Mouse (Mus musculus) small intestine, adult 2 months (tissue): ENCODE measurements around the gene Hpn. TPM values are rescaled to one million over a fixed set of nuclear protein-coding genes. Genes with fewer than 3 reads are reported as not detected.
A peak's percentile ranks its signal among the peaks of the same experiment; 100 is the strongest.

Experiments used
- H3K27ac ChIP-seq: fragments of 200-500 bp; 2 replicates; pipeline ENCODE4 v1.5.1; 2012; ENCODE audit warnings: low read depth, low read length, control low read depth, inconsistent platforms; ENCODE audit not compliant: insufficient read depth
- H3K27me3 ChIP-seq: fragments of 200-500 bp; 2 replicates; pipeline ENCODE4 v1.6.1; 2012; ENCODE audit warnings: mild to moderate bottlenecking, moderate library complexity, low read length, inconsistent platforms; ENCODE audit not compliant: control insufficient read depth, insufficient read depth
- H3K36me3 ChIP-seq: fragments of 200-500 bp; 2 replicates; pipeline ENCODE4 v1.6.1; 2012; ENCODE audit warnings: mild to moderate bottlenecking, low read length, control low read depth, inconsistent platforms; ENCODE audit not compliant: control insufficient read depth, insufficient read depth
- H3K4me1 ChIP-seq: fragments of 200-500 bp; 2 replicates; pipeline ENCODE4 v1.6.1; 2012; ENCODE audit warnings: low read length, inconsistent platforms, mixed read lengths; ENCODE audit not compliant: control insufficient read depth, insufficient read depth, insufficient read length
- H3K4me3 ChIP-seq: fragments of 200-500 bp; 2 replicates; pipeline ENCODE4 v1.5.1; 2012; ENCODE audit warnings: low read depth, mild to moderate bottlenecking, control low read depth, inconsistent platforms, low read length, moderate library complexity
- CTCF ChIP-seq: fragments of 200-500 bp; IDR thresholded peaks from 2 replicates; pipeline ENCODE4 v1.5.1; 2012; ENCODE audit warnings: low read depth, mild to moderate bottlenecking, control low read depth, inconsistent platforms, low read length, moderate library complexity, mixed read lengths; ENCODE audit not compliant: insufficient replicate concordance, insufficient read length; ENCODE audit errors: extremely low read depth
- POLR2A ChIP-seq: fragments of 200-500 bp; IDR thresholded peaks from 2 replicates; pipeline ENCODE4 v1.6.1; 2012; ENCODE audit warnings: low read depth, mild to moderate bottlenecking, control low read depth, inconsistent platforms, low read length, moderate library complexity
- whole genome bisulfite sequencing: fragments of 180-500 bp; shearing (Covaris S2); methylation state at CpG from one replicate; pipeline ENCODE4 v1.1.7; 2018; 5-methylcytosine and 5-hydroxymethylcytosine counted together
- polyA plus RNA-seq: library from polyadenylated mRNA; depleted of rRNA; stranded (reverse); fragments of >200 nt; gene quantifications from 2 replicates; pipeline ENCODE4 v1.2.3, GENCODE M21; 2012

Gene Hpn
- polyA plus RNA-seq, 1 experiment: 4.2 TPM

GRCm38 (mm10) chr7:31088206-31088605 lies 26.9 kb downstream of the Hpn start:
- Histone ChIP-seq H3K27ac (no peak overlapping the region), H3K27me3 (no peaks in the 10 kb centered on the region)
- 63% methylated on average over 3 of the region's 3 CpGs for WGBS

DNA sequence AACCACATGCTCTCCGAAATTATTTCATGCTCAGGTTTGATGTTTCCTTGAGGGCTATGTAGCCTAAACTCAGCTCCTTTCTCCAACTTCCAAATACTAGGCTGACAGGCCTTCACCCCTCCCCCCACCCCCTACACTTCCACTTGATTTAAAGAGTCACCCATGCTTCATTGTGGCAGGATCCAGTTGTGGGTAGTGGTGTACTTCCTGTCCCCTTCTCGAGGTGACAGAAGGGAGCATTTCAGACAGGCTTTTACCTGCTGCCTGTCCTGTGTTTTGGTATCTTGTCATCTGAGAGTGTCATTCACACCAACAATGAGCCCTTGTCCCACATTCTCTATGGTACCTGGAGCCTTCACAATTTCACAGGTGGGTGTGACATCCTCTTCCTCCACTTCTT lies 27.8 kb downstream of the Hpn start:
- no peak for TF ChIP-seq POLR2A
- TF ChIP-seq CTCF: no peak
- Histone ChIP-seq H3K4me1 (peaks cover 3% of the 10 kb centered on the region; the same call in 1 of the 2 replicates), H3K27me3 (no peaks in the 10 kb centered on the region), H3K27ac (0 out of 2 replicates have a peak overlapping the region, but pooled peaks have one; percentile 1), H3K36me3 (no peaks in the 10 kb centered on the region), H3K4me3 (no peak overlapping the region)
- 56% methylated on average over 2 of the region's 2 CpGs for WGBS

More at GRCm38 (mm10) chr7:31088206-31088605, 26.9 kb downstream of the Hpn start:
- H3K36me3 ChIP-seq: no peaks in the 10 kb centered on the region
- TF ChIP-seq POLR2A (no peak), CTCF (no peak)
- peaks cover 3% of the 10 kb centered on the region; the same call in 1 of the 2 replicates for H3K4me1 ChIP-seq
- no peak overlapping the region for H3K4me3 ChIP-seq

- Histone ChIP-seq H3K36me3 (no peaks in the 10 kb centered on the region), H3K27me3 (no peaks in the 10 kb centered on the region), H3K4me3 (no peak overlapping the region), H3K4me1 (peaks cover 3% of the 10 kb centered on the region; the same call in 1 of the 2 replicates), H3K27ac (no peak overlapping the region)
- TF ChIP-seq POLR2A: no peak
- no peak for TF ChIP-seq CTCF
- WGBS: 90% methylated on average over 9 of the region's 9 CpGs
These were observed 28.8 kb downstream of the Hpn start for GRCm38 (mm10) chr7:31086175-31086755.

DNA sequence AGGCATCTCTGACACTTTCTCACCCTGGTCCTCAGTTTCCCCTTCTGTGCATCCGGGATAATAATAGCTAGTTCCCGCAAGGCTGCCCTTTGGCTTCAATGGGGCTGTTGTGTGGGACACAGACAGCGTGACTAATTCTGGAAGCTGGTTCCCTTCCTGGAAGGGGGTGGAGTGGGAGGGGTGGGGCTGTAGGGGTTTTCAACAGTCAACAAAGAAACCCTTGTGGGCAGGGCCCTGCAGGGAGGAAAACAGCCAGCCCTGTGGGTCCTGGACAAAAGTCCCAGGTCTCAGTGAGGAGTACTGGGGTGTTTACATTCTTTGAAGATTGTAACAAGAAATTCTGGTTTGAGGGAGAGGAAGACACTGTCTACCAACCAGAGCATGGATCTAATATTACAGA lies 29.9 kb downstream of the Hpn start:
- WGBS: 18% methylated on average over 3 of the region's 3 CpGs
- TF ChIP-seq POLR2A (no peak), CTCF (no peak)
- H3K27ac ChIP-seq: 0 out of 2 replicates have a peak overlapping the region, but pooled peaks have one; percentile 8

DNA sequence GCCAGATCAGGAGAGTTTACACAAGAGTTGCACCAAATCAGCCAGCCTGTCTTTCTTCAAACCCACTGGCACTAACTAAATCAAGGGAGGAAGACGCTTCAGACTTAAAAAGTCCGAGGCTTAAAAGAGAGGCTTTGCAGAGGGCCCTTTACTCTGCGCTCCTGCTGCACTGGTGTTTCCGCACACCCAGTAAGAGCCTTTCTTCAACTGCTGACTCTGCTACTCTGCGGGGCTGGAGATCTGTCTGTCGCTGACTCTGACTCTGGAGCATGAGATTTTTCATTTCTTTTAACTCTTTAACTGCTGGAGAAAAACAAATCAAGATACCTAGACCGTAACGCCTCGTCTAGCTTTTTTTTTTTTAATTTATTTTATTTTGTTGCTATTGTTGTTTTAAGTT lies 30.9 kb downstream of the Hpn start:
- TF ChIP-seq CTCF (no peak), POLR2A (no peak)
- no peaks in the 10 kb centered on the region for H3K27me3 ChIP-seq
- H3K36me3 ChIP-seq: no peaks in the 10 kb centered on the region
- 73% methylated on average over 9 of the region's 9 CpGs for WGBS
- no peak overlapping the region for H3K27ac ChIP-seq
- H3K4me3 ChIP-seq: no peak overlapping the region
- H3K4me1 ChIP-seq: peaks cover 3% of the 10 kb centered on the region; the same call in 1 of the 2 replicates

More for the DNA sequence above, 29.9 kb downstream of the Hpn start:
- Histone ChIP-seq H3K4me3 (no peak overlapping the region), H3K4me1 (peaks cover 3% of the 10 kb centered on the region; the same call in 1 of the 2 replicates), H3K36me3 (no peaks in the 10 kb centered on the region), H3K27me3 (no peaks in the 10 kb centered on the region)

DNA sequence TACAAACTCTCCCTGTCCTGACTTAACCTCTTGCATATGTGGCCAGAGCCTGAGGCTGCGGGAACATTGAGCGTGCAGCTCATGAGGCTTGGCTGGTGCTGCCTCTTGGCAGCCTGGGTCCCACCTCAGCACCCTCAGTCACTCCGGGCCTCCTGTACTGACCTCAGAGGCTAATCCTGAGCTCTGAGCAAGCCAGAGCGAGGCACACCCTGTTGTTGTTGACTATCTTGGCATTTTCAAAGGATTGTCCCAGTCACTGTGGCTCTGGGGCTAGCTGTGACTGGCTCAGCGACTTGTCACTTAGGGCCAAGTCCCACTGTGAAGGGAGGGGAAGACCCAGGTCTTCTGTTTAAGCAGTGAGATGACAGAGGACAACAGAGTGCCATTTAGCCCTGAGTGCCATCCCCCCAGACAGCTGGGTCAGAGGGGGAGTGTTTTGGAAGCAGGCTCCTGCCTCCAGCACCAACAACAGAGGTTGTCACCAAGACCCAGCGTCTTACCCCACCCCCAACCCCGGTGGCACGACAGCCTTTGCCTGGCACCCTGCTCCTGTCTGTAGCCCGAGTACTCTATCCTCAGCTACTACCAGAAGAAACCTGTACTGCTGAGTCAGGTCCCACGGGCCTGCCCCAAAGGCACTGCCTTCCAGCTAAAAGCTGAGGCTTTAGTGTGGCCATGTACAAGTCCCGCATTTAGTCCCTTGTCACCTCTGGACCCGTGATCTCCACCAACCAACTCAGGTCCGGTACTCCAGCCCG lies 32.1 kb downstream of the Hpn start:
- Histone ChIP-seq H3K36me3 (no peaks in the 10 kb centered on the region), H3K27ac (no peak overlapping the region), H3K4me1 (no peaks in the 10 kb centered on the region), H3K4me3 (no peak overlapping the region), H3K27me3 (no peaks in the 10 kb centered on the region)
- TF ChIP-seq POLR2A (no peak), CTCF (no peak)
- WGBS: 77% methylated on average over 14 of the region's 14 CpGs

GRCm38 (mm10) chr7:31082106-31082505 lies 33.0 kb downstream of the Hpn start:
- H3K4me1 ChIP-seq: no peaks in the 10 kb centered on the region
- H3K4me3 ChIP-seq: no peak overlapping the region
- H3K36me3 ChIP-seq: no peaks in the 10 kb centered on the region
- H3K27me3 ChIP-seq: no peaks in the 10 kb centered on the region
- TF ChIP-seq CTCF (no peak), POLR2A (no peak)
- H3K27ac ChIP-seq: no peak overlapping the region
